Mouse (Mus musculus): ENCODE measurements around the gene Ppwd1.

GRCm38 (mm10) chr13:104172498-104172897, 56.1 kb downstream of the Ppwd1 start:
- no peak for TF ChIP-seq CTCF (IDR thresholded peaks at IDR 0.05; ENCODE audit: low read depth, low read length)
- no peak for TF ChIP-seq POLR2A (IDR thresholded peaks at IDR 0.05; ENCODE audit: insufficient read depth, low read length)
- TF ChIP-seq EP300 (IDR thresholded peaks at IDR 0.05; ENCODE audit: insufficient read depth, low read depth, low read length), result no peak

Data from ES-Bruce4 (cell line).